Mouse (Mus musculus) ES-E14 (cell line): ENCODE measurements around the gene Gnb3.
A peak's percentile ranks its signal among the peaks of the same experiment; 100 is the strongest.

ENCODE experiments used
- CHD2 ChIP-seq: IDR thresholded peaks from 2 replicates; pipeline ENCODE4 v1.6.1; 2014; ENCODE audit warnings: mild to moderate bottlenecking, low read depth, low read length, inconsistent platforms
- HCFC1 ChIP-seq: IDR thresholded peaks from 2 replicates; pipeline ENCODE4 v1.6.1; 2012; ENCODE audit warnings: low read length, inconsistent platforms, borderline replicate concordance; ENCODE audit not compliant: insufficient read depth
- MAFK ChIP-seq: IDR thresholded peaks from 2 replicates; pipeline ENCODE4 v1.6.1; 2014; ENCODE audit warnings: mild to moderate bottlenecking, low read depth, low read length, inconsistent platforms; ENCODE audit not compliant: insufficient read depth
- ZC3H11A ChIP-seq: IDR thresholded peaks from 2 replicates; pipeline ENCODE4 v1.6.1; 2012; ENCODE audit warnings: low read depth, mild to moderate bottlenecking, inconsistent platforms, low read length, borderline replicate concordance

- TF ChIP-seq MAFK (no peak), HCFC1 (no peak), ZC3H11A (peak; percentile 53; the same call in 1 of the 2 replicates), CHD2 (no peak)
These were observed 19.6 kb upstream of the Gnb3 start for GRCm38 (mm10) chr6:124859725-124860124.
